Mouse (Mus musculus) bone marrow, adult 2 months (tissue): ENCODE measurements around the gene Cobl. TPM values are rescaled to one million over a fixed set of nuclear protein-coding genes. Genes with fewer than 3 reads are reported as not detected.

ENCODE experiments used
- H3K27ac ChIP-seq: fragments of 200-500 bp; 2 replicates; pipeline ENCODE4 v1.5.1; 2012; ENCODE audit warnings: low read depth, mild to moderate bottlenecking, control low read depth, inconsistent platforms, low read length; ENCODE audit not compliant: control insufficient read depth, poor library complexity, insufficient read depth
- H3K4me1 ChIP-seq: fragments of 200-500 bp; 2 replicates; pipeline ENCODE4 v1.6.1; 2011; ENCODE audit warnings: low read length; ENCODE audit not compliant: control insufficient read depth, insufficient read depth
- H3K4me3 ChIP-seq: fragments of 200-500 bp; replicated peaks from 2 replicates; pipeline ENCODE3; 2011; ENCODE audit warnings: mild to moderate bottlenecking, low read depth, low read length, control low read depth; ENCODE audit not compliant: control insufficient read depth
- CTCF ChIP-seq: fragments of 200-500 bp; IDR thresholded peaks from 2 replicates; pipeline ENCODE4 v1.5.1; 2011; ENCODE audit warnings: low read length, control low read depth; ENCODE audit not compliant: control insufficient read depth, insufficient read depth
- POLR2A ChIP-seq: fragments of 200-500 bp; IDR thresholded peaks from 2 replicates; pipeline ENCODE4 v1.6.1; 2011; ENCODE audit warnings: low read depth, mild to moderate bottlenecking, control low read depth, low read length, borderline replicate concordance; ENCODE audit not compliant: control insufficient read depth
- WGBS: fragments of 180-500 bp; shearing (Covaris S2); methylation state at CpG from one replicate; pipeline ENCODE4 v1.1.7; 2018; 5-methylcytosine and 5-hydroxymethylcytosine counted together
- polyA plus RNA-seq: library from polyadenylated mRNA; stranded (reverse); fragments of >200 nt; gene quantifications from 2 replicates; pipeline ENCODE4 v1.2.4, GENCODE M21; 2011; ENCODE audit warnings: low replicate concordance; ENCODE audit not compliant: missing spikeins, insufficient read depth, insufficient read length

Gene Cobl
- polyA plus RNA-seq, 1 experiment: 4.2 TPM

GRCm38 (mm10) chr11:12197542-12197941 lies 267.2 kb downstream of the Cobl start:
- WGBS: 73% methylated on average over 4 of the region's 4 CpGs
- no peaks in the 10 kb centered on the region for H3K4me1 ChIP-seq
- TF ChIP-seq POLR2A (no peak), CTCF (no peak)
- H3K4me3 ChIP-seq: no peak overlapping the region
- no peak overlapping the region for H3K27ac ChIP-seq

DNA sequence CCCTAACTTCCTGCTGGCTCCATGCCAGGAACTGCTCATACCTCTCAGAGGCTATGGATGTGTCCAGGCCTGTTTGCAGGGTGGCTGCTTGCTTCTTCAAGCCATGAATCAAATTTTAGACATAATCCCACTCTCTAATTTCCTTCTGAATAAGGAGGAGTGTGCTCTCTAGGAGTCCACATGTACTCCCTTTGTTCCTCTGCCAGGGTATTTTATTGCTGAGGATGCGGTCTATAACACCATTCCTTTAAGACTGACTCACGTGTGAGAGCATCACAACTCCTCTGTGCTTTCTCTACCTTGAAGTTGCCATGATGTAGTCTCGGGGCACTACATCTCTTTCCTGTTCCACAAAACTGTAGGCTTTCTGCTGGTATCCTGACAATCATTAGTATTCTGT lies 269.4 kb downstream of the Cobl start:
- no peaks in the 10 kb centered on the region for H3K4me1 ChIP-seq
- no peak overlapping the region for H3K4me3 ChIP-seq
- TF ChIP-seq POLR2A (no peak), CTCF (no peak)
- 74% methylated on average over 3 of the region's 3 CpGs for WGBS
- no peak overlapping the region for H3K27ac ChIP-seq

GRCm38 (mm10) chr11:12193369-12193768 lies 271.4 kb downstream of the Cobl start:
- Histone ChIP-seq H3K4me1 (no peaks in the 10 kb centered on the region), H3K27ac (no peak overlapping the region), H3K4me3 (no peak overlapping the region)
- no peak for TF ChIP-seq POLR2A
- no peak for TF ChIP-seq CTCF
- WGBS: 61% methylated on average over 4 of the region's 4 CpGs

DNA sequence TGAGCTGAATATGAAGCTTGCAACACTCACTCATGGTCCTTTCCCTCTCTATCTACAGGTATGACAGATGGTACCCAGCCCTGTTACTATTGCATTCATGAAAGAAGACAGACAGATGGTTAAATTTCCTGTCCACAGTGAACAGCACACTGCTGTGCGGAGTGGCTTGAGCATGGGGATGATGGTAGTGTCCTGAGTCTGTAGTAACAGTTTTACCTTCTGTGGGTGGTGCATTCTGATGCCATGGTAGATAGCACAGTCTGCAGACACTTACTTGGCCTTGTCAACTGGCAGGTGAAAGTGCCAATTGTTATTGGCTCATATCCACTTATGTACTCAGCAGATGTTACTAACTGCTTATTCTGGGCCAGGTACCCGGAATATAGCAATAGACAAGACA lies 273.4 kb downstream of the Cobl start:
- H3K4me1 ChIP-seq: no peaks in the 10 kb centered on the region
- 66% methylated on average over 2 of the region's 2 CpGs for WGBS
- H3K4me3 ChIP-seq: no peak overlapping the region
- no peak overlapping the region for H3K27ac ChIP-seq
- no peak for TF ChIP-seq POLR2A
- TF ChIP-seq CTCF: no peak

GRCm38 (mm10) chr11:12190417-12190816 lies 274.3 kb downstream of the Cobl start:
- no peaks in the 10 kb centered on the region for H3K4me1 ChIP-seq
- TF ChIP-seq POLR2A (no peak), CTCF (no peak)
- no peak overlapping the region for H3K27ac ChIP-seq
- no peak overlapping the region for H3K4me3 ChIP-seq
- WGBS: 53% methylated on average over 1 of the region's 1 CpGs
